Mouse (Mus musculus) CD4-positive, CD25-positive, alpha-beta regulatory T cell, adult 2 months (primary cell): ENCODE results near the gene Rab6a.

Source experiments
- DNase-seq: peaks from one replicate; pipeline ENCODE4 v3.0.0-alpha.2; 2012; ENCODE audit warnings: low read depth, low spot score

Gene Rab6a

GRCm38 (mm10) chr7:100607214-100608129, at the start of gene Rab6a:
Gene Rab6a, plus strand, starts transcription at chr7:100607410.
- DNase-seq: peak; percentile 98

GRCm38 (mm10) chr7:100559331-100559730, 47.9 kb upstream of the Rab6a start:
- DNase-seq: no peak

- no peak for DNase-seq
Measured at GRCm38 (mm10) chr7:100561861-100562587, 45.2 kb upstream of the Rab6a start.

DNA sequence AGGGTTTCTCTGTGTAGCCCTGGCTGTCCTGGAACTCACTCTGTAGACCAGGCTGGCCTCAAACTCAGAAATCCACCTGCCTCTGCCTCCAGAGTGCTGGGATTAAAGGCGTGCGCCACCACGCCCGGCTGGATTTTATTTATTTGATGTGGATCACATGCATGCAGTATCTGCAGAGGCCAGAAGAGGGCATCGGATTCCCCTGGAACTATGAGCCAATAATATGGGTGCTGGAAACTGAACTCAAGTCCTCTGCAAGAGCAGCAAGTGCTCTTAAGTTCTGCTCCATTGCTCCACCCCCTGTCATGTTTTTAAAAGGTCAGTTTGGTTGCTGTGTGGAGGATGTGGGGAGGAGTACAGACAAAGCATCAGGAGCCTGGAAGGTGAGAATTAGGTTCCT, 40.0 kb upstream of the Rab6a start:
- DNase-seq: peak; percentile 46

DNA sequence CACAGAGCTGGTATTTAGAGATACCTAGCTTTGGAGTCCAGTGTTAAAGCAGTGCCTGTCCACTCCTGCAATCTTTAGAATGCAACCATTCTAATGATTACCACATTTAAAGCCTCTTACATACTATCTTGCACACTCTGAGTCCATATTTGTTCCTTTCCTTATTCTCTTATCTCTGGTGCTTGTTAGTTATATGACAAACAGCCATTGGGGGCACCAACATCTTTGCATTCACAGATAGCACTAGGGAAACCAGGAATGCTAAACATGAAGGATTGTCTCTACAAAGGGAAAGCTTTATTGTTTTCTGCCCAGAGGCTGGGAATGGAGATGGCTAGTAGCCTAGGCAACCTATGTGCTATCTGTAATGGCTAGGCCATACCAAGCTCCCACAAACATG, 37.3 kb upstream of the Rab6a start:
- DNase-seq: no peak

DNA sequence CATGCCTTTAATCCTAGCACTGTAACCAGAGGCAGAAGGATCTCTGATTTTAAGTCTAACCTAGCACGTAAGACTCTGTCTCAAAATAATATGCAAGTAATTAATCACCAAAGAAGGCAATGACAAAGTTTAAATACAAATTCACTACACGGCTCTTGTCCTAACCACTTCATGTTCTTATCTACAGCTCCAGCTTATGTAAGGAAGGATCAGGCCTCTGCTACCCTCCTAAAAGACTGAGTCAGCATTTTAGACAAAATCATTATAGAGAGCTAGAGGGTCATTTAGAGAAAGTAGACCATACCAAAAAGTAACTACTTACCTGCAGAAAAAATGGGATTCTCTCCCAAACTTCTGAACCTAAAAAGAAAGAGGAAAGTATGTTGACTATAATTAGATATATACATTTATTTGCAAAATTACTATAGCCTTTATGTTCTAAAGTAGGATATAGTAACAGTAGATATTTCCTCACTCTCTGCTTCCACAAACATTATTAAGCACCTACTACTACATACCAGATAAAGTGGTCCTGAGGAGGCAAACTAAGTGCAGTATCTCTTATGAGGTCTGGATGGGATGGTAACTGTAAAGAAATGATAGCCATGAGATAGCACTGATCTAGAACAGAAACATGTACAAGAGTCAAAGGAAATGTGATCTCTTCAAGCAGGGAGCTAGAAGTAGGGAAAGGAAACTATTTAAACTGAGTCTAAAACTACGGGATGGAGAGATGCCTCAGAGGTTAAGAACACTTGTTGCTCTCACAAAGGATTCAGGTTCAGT, 36.1 kb upstream of the Rab6a start:
- no peak for DNase-seq

DNA sequence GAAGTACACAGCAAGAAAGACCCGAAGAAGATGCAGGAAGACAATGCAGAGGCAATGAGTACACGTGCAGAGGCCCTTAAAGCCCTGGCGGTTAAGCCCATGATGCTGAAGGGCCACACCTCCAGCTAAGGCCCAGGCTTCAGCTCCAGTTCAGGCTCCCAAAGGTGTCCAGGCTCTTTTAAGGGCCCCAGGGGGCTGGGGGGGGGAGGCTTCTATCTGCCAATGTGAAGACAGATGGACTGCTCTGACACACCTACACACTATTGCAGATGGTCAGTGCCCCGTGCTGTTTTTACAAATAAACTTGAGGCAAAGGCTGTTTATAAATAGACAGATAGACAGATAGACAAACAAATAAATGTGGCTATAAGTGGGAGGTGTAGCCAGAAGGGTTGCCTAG, 35.1 kb upstream of the Rab6a start:
- DNase-seq: no peak

DNA sequence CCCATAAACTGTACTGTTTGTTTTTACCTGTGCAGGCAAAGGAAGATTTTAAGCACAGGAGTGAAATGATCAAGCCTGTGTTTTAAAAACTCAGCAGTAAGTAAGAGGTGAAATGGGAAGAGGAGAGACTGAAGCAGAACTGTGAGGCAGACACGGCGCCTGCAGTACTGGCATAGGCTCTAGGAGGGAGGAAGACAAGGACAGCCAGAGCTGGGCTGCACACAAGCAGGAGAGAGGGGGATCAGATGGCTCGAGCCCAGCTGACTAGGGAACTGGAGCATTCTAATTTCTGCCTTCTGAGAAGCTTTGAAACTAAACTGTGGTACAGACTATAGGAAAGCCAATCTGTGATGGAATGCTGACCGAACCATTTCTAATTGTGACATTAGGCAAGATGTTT, 34.5 kb upstream of the Rab6a start:
- DNase-seq: no peak

DNA sequence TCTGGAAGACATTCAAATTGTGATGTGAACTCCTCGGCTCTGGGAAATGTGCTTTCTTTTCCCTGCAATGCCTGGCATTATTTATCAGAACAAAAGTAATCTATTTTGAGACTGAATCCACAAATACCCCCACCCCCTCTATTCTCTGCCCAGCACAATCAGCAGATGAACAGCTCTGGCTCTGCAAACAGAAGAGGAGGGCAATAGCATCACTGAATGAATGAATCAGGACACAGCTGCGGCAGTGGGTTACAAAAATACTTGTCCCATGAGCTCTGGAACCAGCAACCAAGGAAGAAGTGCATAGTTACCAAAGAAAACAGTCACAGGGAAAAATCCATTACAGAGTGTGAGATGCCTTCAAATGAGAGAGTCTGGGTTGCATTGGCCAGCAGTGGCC, 28.4 kb upstream of the Rab6a start:
- DNase-seq: no peak

DNA sequence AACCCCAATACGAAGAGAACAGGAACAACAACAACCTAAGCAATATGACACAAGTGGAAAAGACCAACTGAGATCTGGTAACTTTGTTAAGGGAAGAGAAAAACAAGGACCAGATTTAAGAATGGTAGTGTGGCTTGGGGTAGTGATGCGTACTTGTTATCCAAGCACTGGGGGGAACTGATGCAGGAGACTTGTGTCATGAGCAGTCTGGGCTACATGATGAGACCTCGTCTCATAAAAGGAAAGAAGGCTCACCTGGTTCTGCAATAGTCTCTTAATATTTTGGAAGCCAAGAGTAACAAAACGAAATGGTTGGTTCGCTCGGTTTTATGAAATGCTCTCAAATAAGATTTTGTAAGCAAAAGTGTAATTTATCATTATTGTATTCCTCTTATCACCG, 25.0 kb upstream of the Rab6a start:
- no peak for DNase-seq

DNA sequence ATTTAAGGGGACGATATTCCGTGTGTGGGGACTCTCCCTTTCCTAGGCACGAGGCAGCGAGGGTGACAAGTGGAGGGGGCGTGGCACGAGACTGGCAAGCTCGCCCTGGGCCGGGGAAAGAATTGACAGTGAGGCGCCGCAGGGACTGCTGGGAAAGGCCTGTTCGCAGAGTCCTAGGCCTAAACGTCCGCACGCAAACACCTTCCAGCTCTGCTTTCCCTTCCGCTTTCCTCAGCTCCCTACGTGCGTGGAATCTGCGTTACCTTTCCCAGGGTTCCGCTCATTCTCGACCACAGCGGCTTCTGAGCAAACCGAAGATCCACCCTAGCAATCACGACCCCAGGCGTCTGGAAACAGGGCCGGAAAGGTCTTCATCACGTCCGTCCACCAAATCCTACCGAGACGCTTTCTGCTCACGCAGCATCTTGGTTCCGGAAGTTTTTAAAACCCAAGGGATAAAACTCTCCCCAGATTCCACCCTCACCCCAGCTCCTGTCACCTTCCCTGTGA, 24.4 kb upstream of the Rab6a start:
- peak; percentile 91 for DNase-seq

- DNase-seq: peak; percentile 17
Measured at GRCm38 (mm10) chr7:100589816-100590215, 17.4 kb upstream of the Rab6a start.

- no peak for DNase-seq
Measured at GRCm38 (mm10) chr7:100590504-100590844, 16.7 kb upstream of the Rab6a start.

DNA sequence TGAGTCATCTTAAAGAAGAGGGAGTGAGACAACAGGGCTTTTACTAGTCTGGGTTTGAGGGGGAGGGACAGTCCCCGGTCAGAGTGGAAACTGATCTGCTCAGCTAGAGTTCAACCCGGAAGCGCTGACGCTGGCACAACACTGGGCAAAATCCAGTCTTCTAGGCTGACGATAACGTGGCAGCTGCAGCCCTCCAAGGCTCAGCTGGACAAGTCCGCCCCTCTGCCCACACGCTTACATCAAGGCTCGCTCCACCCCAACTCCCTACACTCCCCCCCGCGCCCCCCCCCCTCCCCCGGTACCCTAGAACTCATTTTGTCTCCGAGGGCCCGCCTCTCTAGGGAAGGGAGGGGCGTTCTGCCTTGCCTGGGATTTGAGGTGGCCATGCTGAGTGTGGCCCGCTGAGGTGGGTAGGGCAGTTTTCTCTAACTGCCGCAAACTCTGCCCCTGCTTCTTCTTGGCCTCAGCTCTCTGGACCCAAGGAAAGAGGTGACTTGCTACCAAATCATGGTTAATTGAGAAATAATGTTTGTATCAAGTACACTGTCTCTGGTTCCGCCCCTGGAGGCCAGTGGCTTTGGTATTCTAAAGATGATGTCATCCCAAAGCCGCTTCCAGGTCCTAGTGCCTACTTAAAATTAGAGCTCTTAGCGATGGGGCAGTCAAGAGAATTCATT, 16.2 kb upstream of the Rab6a start:
- peak; percentile 90 for DNase-seq

DNA sequence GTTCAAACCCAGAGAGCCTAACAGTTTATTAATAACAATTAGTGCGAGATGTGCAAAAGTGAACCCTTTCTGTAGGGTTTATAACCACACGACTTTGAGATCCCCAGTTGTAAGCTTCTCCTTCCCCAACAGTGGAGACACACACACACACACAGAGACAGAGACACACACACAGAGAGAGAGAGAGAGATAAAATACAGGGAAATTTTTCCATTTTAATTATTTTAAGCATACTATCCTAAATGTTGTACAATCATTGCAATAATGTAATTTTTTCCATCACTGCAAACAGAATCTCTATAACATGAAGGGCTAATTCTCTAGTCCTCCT, 15.7 kb upstream of the Rab6a start:
- no peak for DNase-seq

GRCm38 (mm10) chr7:100593349-100593748, 13.9 kb upstream of the Rab6a start:
- DNase-seq: no peak

DNA sequence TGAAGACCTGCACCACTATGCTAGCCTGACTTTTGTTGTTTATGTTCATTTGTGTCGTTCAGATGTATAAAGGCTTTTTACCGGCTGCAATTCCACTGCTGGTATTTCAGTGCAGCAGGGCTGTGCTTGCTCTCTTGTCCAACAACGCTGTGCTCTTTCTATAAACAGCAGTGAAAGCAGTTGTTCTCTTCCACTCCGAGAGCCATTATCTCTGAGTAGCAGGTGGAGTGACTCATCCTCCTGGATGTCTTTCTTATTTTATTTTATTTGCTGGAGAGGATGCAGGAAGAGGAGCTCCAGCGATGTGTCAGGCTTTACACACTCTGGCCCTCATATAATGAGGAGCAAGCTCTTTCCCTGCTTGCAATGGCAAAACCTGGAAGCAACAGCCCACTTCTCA, 7.0 kb upstream of the Rab6a start:
- no peak for DNase-seq

GRCm38 (mm10) chr7:100608130-100608741, 1.0 kb downstream of the Rab6a start, which contains the start of gene Mrpl48:
Gene Mrpl48, minus strand, starts transcription at chr7:100608301.
- no peak for DNase-seq

- DNase-seq: no peak
Measured at GRCm38 (mm10) chr7:100608910-100609309, 1.7 kb downstream of the Rab6a start.

DNA sequence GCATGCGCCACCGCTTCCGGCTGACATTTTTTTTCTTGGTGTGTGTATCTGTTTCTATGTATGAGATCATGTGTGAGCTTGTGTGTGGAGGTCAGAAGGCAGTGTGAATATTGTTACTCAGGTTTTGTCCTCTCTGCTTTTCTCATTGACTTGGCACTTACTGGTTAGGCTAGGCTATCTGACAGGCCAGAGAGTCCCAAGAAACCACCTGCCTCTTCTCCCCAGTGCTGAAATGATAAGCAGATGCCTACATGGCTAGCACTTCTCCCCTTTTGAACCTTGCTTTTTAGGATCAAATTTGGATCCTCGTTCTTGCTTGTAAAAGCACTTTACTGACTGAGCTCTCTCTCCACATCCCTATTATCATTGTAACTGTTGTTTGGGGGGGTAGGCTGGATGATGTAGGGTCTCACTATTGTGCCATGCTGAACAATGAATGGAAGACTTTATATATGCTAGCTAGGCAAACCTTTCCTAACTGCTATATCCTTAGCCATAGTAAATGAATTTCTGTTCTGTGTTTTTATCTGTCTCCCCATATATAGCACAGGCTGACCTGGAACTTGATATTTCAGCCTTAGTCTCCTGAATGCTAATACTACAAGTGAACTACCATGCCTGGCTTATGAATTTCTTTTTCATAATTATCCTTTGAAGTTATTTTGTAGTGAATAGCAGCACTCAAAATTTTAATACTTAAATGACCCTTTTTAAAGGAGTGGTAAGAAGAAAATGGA, 9.1 kb downstream of the Rab6a start:
- no peak for DNase-seq
